Mouse (Mus musculus): ENCODE results near the gene Slc25a45. TPM values are rescaled to one million over a fixed set of nuclear protein-coding genes. Genes with fewer than 3 reads are reported as not detected.

Gene Slc25a45
- polyA plus RNA-seq, 1 experiment from 2014 or later = 1.3 TPM

- ATAC-seq (ENCODE audit: low FRiP score) = no peak; the same call in 1 of the 2 replicates
- Histone ChIP-seq H3K4me2 (peak within 1 kb of the TSS; percentile 74), H3K4me3 (replicated peaks) (peak within 1 kb of the TSS; percentile 82), H3K4me1 (peaks cover 31% of the 10 kb centered on the region), H3K36me3 (replicated peaks) (0 out of 2 replicates have a peak, but pooled peaks cover 3% of the 10 kb centered on the region), H3K9ac (peak within 1 kb of the TSS; percentile 94), H3K27ac (peak within 1 kb of the TSS; percentile 79), H3K27me3 (no peaks in the 10 kb centered on the region), H3K9me3 (no peaks in the 10 kb centered on the region)
- 24% methylated on average over 13 of the region's 13 CpGs for WGBS
Observed at GRCm38 (mm10) chr19:5913007-5913719, 35.6 kb downstream of the Slc25a45 start, which contains the start of gene Dpf2. Gene Dpf2 (minus strand): TSS chr19:5913010.

DNA sequence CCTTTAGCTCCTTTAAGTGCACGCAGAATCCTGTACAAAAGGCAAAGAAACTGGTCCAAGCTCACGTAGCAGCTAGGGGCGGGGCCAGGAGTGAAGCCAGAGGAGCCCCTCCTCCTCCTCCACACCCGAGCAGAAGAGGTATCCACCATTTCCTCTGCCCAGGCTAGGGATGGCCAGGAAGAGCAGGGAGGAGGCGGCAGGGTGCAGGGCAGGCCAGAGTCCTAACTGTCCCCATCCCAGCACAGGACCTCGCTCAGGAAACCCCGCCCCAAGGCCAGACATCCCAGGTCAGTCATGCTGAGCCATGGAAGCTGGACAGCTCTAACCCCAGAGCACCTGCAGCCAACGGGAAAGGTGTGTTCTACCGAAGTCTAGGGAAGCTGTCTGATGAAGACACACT is 44.1 kb downstream of the Slc25a45 start:
- WGBS = 15% methylated on average over 9 of the region's 9 CpGs
- Histone ChIP-seq H3K4me1 (peaks cover 19% of the 10 kb centered on the region), H3K9ac (peak overlapping the region; percentile 33; the same call in 1 of the 2 replicates), H3K27me3 (peaks cover 16% of the 10 kb centered on the region), H3K9me3 (no peaks in the 10 kb centered on the region), H3K4me3 (replicated peaks) (no peak overlapping the region), H3K4me2 (peak overlapping the region; percentile 0; the same call in 1 of the 2 replicates), H3K27ac (no peak overlapping the region), H3K36me3 (replicated peaks) (no peaks in the 10 kb centered on the region)
- ATAC-seq (ENCODE audit: low FRiP score) = no peak

DNA sequence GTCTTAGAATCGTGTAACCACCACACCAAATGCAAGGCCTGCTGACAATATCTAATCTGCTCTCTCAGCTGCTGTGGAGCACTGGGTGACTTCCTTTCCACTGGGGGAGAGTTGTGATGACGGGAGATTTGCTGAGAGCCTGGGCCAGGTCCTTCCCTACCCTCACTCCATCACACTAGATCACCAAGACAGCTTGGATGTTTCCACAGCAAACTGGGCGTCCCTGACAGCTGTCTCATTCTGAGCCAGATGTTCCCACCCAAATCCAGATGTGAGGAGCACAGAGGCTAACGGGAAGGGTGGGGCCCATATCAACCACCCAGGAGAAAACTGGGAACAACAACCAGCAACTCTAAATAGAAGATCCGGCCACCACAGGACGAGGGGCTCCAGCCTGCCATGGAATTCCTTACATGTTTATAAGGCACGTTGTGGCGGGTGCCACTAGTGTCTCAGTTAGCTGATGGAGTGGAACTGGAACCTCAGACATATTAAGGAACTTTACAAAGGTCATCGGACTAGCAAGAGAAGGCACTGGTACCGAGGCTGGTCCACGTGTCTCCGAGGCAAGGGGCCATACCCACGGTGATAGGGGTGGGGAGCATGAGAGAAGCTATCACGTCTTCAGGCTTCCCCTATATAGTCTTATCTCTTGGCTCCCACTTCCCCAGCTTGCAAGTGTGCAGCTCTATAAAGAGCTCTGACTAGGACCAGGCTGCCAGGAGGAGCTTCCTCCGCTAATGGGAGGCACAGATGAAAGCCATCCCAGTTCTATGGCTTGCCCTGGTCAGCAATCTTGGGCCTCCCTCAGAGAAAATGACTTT is 44.7 kb downstream of the Slc25a45 start:
- Histone ChIP-seq H3K4me2 (no peak overlapping the region), H3K4me1 (peaks cover 19% of the 10 kb centered on the region), H3K27me3 (peaks cover 16% of the 10 kb centered on the region), H3K36me3 (replicated peaks) (no peaks in the 10 kb centered on the region), H3K9ac (no peak overlapping the region), H3K27ac (no peak overlapping the region), H3K4me3 (replicated peaks) (no peak overlapping the region), H3K9me3 (no peaks in the 10 kb centered on the region)
- 80% methylated on average over 15 of the region's 15 CpGs for WGBS
- no peak for ATAC-seq (ENCODE audit: low FRiP score)

DNA sequence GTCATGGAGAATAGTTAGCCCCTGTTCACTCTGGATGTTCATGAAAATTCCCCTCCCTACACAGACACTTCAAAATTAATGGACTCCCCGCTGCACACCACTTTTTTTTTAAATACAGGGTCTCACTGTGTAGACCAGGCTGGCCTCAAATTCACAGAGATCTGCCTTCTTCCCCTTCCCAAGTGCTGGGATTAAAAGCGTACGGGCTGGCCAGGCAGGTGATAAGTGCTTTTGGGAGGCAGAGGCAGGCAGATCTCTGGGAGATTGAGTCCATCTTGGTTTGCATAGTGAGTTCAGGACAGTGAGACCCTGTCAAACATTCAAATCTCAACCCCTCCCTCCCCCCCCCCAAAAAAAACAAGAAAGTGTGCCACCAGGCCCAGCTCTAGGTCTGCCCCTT is 45.4 kb downstream of the Slc25a45 start:
- Histone ChIP-seq H3K4me3 (replicated peaks) (no peak overlapping the region), H3K9ac (no peak overlapping the region), H3K4me2 (no peak overlapping the region), H3K4me1 (peaks cover 19% of the 10 kb centered on the region), H3K27ac (no peak overlapping the region), H3K9me3 (no peaks in the 10 kb centered on the region), H3K27me3 (peaks cover 16% of the 10 kb centered on the region), H3K36me3 (replicated peaks) (no peaks in the 10 kb centered on the region)
- no peak for ATAC-seq (ENCODE audit: low FRiP score)
- WGBS = 96% methylated on average over 3 of the region's 3 CpGs

GRCm38 (mm10) chr19:5923990-5924712 is 46.5 kb downstream of the Slc25a45 start:
- Histone ChIP-seq H3K36me3 (replicated peaks) (no peaks in the 10 kb centered on the region), H3K9ac (peak overlapping the region; percentile 60), H3K4me2 (peak overlapping the region; percentile 98), H3K27me3 (peaks cover 16% of the 10 kb centered on the region), H3K9me3 (no peaks in the 10 kb centered on the region), H3K27ac (peak overlapping the region; percentile 66), H3K4me1 (peaks cover 19% of the 10 kb centered on the region), H3K4me3 (replicated peaks) (peak overlapping the region; percentile 53)
- WGBS = under 1% methylated on average over 38 of the region's 38 CpGs
- ATAC-seq (ENCODE audit: low FRiP score) = peak; percentile 87

- peak within 1 kb of the TSS; percentile 98 for H3K4me2 ChIP-seq
- WGBS = under 1% methylated on average over 18 of the region's 18 CpGs
- H3K4me3 ChIP-seq (replicated peaks) = peak within 1 kb of the TSS; percentile 53
- peak within 1 kb of the TSS; percentile 66 for H3K27ac ChIP-seq
- peaks cover 19% of the 10 kb centered on the region for H3K4me1 ChIP-seq
- H3K36me3 ChIP-seq (replicated peaks) = no peaks in the 10 kb centered on the region
- peak within 1 kb of the TSS; percentile 60 for H3K9ac ChIP-seq
- H3K9me3 ChIP-seq = no peaks in the 10 kb centered on the region
- ATAC-seq (ENCODE audit: low FRiP score) = peak; percentile 95
- H3K27me3 ChIP-seq = peaks cover 16% of the 10 kb centered on the region
Observed at GRCm38 (mm10) chr19:5924713-5925093, 47.1 kb downstream of the Slc25a45 start, which contains the start of gene Cdc42ep2. Gene Cdc42ep2 (minus strand): TSS chr19:5924816.

- no peak for ATAC-seq (ENCODE audit: low FRiP score)
Observed at GRCm38 (mm10) chr19:5925311-5925855, 47.8 kb downstream of the Slc25a45 start.

GRCm38 (mm10) chr19:5927026-5927425 is 49.4 kb downstream of the Slc25a45 start:
- H3K9me3 ChIP-seq = no peaks in the 10 kb centered on the region
- no peak overlapping the region for H3K4me3 ChIP-seq (replicated peaks)
- WGBS = 69% methylated on average over 11 of the region's 11 CpGs
- no peaks in the 10 kb centered on the region for H3K36me3 ChIP-seq (replicated peaks)
- no peak overlapping the region for H3K9ac ChIP-seq
- H3K27ac ChIP-seq = no peak overlapping the region
- H3K4me1 ChIP-seq = peaks cover 14% of the 10 kb centered on the region
- no peak overlapping the region for H3K4me2 ChIP-seq
- no peak for ATAC-seq (ENCODE audit: low FRiP score)
- peaks cover 16% of the 10 kb centered on the region for H3K27me3 ChIP-seq

More at GRCm38 (mm10) chr19:5925311-5925855, 47.8 kb downstream of the Slc25a45 start:
- 45% methylated on average over 11 of the region's 11 CpGs for WGBS
- Histone ChIP-seq H3K27ac (no peak overlapping the region), H3K9ac (peak overlapping the region; percentile 60), H3K4me3 (replicated peaks) (peak overlapping the region; percentile 53), H3K9me3 (no peaks in the 10 kb centered on the region), H3K27me3 (peaks cover 16% of the 10 kb centered on the region), H3K36me3 (replicated peaks) (no peaks in the 10 kb centered on the region), H3K4me1 (peaks cover 19% of the 10 kb centered on the region), H3K4me2 (peak overlapping the region; percentile 98)

GRCm38 (mm10) chr19:5927532-5927931 is 49.9 kb downstream of the Slc25a45 start:
- Histone ChIP-seq H3K9ac (no peak overlapping the region), H3K9me3 (no peaks in the 10 kb centered on the region), H3K4me3 (replicated peaks) (no peak overlapping the region), H3K27ac (no peak overlapping the region), H3K27me3 (peaks cover 16% of the 10 kb centered on the region), H3K36me3 (replicated peaks) (no peaks in the 10 kb centered on the region), H3K4me1 (peaks cover 14% of the 10 kb centered on the region), H3K4me2 (no peak overlapping the region)
- ATAC-seq (ENCODE audit: low FRiP score) = no peak
- 77% methylated on average over 8 of the region's 8 CpGs for WGBS

DNA sequence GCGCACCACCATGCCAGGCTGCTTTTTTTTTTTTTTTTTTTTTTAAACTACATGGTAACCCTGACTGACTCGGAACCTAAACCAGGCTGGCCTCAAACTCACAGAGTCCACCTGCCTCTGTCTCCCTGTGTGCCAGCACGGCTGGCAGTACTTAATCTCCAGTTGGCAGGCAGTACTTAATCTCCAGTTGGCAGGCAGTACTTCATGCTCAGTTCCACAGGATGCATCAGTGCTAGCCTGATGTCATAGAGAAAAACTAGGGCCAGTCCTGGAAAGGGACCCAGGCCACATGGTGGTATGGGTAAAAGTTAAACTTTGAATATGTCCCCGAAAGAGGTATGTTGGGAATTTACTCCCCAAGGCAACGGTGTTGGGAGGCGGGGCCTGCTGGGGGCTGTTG is 50.5 kb downstream of the Slc25a45 start:
- ATAC-seq (ENCODE audit: low FRiP score) = no peak
- Histone ChIP-seq H3K9ac (no peak overlapping the region), H3K36me3 (replicated peaks) (no peaks in the 10 kb centered on the region), H3K9me3 (no peaks in the 10 kb centered on the region), H3K4me3 (replicated peaks) (no peak overlapping the region), H3K4me2 (no peak overlapping the region), H3K27me3 (peaks cover 16% of the 10 kb centered on the region), H3K4me1 (peaks cover 14% of the 10 kb centered on the region), H3K27ac (no peak overlapping the region)
- 81% methylated on average over 6 of the region's 6 CpGs for WGBS

DNA sequence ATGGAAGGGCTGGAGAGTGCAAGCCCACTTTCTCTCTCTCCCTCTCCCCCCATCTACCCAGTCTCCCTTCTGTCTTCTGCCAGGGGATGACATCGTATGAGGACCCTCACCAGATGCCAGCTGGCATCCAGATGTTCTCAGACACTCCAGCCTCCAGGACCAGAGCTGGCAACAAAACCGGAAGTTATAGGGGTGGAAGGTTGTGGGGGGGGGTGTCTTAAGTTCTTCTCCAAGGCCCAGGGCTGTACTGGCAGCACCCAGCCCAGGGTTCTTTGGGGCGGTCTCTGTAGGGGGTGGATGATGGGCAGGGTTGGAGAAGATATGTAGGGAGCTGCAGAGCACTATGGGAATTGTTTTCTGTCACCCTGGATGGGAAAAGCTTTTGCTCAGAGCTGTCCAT is 50.9 kb downstream of the Slc25a45 start:
- WGBS = 69% methylated on average over 3 of the region's 3 CpGs
- H3K4me3 ChIP-seq (replicated peaks) = no peak overlapping the region

More for the DNA sequence above, 50.9 kb downstream of the Slc25a45 start:
- peaks cover 14% of the 10 kb centered on the region for H3K4me1 ChIP-seq
- H3K36me3 ChIP-seq (replicated peaks) = no peaks in the 10 kb centered on the region
- peaks cover 16% of the 10 kb centered on the region for H3K27me3 ChIP-seq
- no peak overlapping the region for H3K9ac ChIP-seq
- H3K4me2 ChIP-seq = no peak overlapping the region
- no peak for ATAC-seq (ENCODE audit: low FRiP score)
- H3K9me3 ChIP-seq = no peaks in the 10 kb centered on the region
- H3K27ac ChIP-seq = no peak overlapping the region

Measured in forebrain, embryonic 12.5 days (tissue).